Mouse (Mus musculus): ENCODE results near the gene Gm3248.
"Not testable (repeated sequence)": the region's sequence is repeated elsewhere in the genome, so short reads cannot be mapped to it uniquely, and the experiment has no call there.

Gm3248 gene

DNA sequence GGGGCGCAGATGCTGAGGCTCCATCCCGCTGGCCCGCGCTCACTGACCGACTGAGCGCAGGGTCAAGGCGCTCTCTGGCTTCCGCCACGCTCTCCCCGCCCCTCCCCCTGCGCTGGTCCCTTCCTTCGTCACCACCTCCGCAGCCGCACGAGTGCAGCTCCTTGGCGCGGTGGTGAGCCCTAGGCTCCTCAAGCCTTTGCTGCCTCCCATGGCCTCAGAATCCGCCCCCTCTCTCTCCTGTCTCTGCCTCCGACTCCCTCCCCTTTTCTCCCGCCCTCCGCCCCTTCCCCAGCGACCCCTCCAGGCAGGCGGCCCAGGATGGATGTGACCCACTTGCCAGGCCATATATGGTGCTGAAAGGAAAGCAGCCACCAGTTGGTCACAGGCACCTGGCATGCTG lies at the start of gene Gm3248:
Gene Gm3248 (minus strand): TSS at position 111 of the 400 bp plus-strand sequence.
- peak; percentile 46 to 56 for DNase-seq

- peak; percentile 1 to 2 for DNase-seq
Observed at GRCm38 (mm10) chr14:5987136-5987535, 25.6 kb upstream of the Gm3248 start.

GRCm38 (mm10) chr14:5979037-5979436 lies 17.5 kb upstream of the Gm3248 start, which contains the start of gene Gm3453:
Gene Gm3453 (minus strand): TSS chr14:5979137.
- not testable (repeated sequence) for DNase-seq

GRCm38 (mm10) chr14:5962441-5962840 lies 896 bp upstream of the Gm3248 start:
- DNase-seq = not testable (repeated sequence)

DNA sequence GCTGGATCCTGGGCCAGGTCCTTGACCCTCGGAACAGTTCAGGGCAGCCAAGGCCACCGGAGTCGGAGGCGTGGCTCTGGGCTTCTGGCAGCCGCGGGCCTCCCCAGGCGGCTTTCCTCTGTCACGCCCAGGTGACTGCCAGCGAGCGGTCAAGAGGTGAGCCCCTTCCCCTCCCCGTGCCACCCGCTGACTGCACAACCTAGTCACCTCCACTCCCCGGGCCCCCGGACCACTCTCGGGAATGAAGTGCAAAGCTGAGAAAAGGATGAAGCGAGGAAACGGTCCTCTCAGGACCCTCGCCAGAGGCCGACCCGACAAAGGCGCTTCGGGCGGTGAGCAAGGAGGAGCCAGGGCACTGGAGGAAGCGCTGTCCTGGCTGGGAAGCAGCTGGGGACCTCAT lies 443 bp downstream of the Gm3248 start:
- DNase-seq = peak; percentile 13 to 32

GRCm38 (mm10) chr14:5960479-5960878 lies 1.1 kb downstream of the Gm3248 start:
- peak; percentile 16 to 24 for DNase-seq

DNA sequence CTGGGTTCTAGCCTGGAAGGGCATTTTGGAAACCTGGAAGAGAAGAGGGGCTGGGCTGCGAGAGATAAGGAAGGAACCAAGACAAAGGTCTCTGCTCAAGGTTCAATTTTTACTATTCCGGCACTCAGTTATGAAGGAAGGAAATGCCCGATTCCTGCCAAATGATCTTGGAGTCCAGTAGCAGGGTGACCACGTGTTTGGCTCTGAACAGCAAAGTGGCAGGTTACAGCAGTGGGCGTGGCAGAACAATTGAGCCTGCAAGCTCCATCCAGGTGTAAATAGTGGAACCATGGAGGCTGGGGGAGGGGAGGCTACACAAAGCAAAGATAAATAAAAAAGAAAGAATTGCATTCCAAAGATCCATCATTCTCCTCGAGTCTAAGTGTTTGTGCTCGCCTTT lies 38.3 kb downstream of the Gm3248 start:
- DNase-seq = not testable (repeated sequence)

GRCm38 (mm10) chr14:5918330-5918942 lies 43.1 kb downstream of the Gm3248 start:
- not testable (repeated sequence) for DNase-seq

- not testable (repeated sequence) for DNase-seq
Observed at GRCm38 (mm10) chr14:5913701-5914100, 47.8 kb downstream of the Gm3248 start.
